Mouse (Mus musculus) neural tube, embryonic 11.5 days (tissue): ENCODE results near the gene Hmga1b. TPM values are rescaled to one million over a fixed set of nuclear protein-coding genes. Genes with fewer than 3 reads are reported as not detected.

Experiments used
- ATAC-seq: fragments of 200-750 bp; cut with Nextera tagmentation; 2 replicates; pipeline ENCODE4 v1.8.0; 2017; ENCODE audit warnings: moderate number of reproducible peaks, mild to moderate bottlenecking, moderate TSS enrichment, moderate library complexity; ENCODE audit not compliant: insufficient read depth, low FRiP score, low TSS enrichment
- DNase-seq: peaks from one replicate; pipeline ENCODE4 v3.0.0-alpha.2; 2015; ENCODE audit warnings: low spot score
- H3K27ac ChIP-seq: fragments of 300-500 bp; sonication (generic); 2 replicates; pipeline ENCODE4 v1.5.1; 2014; ENCODE audit warnings: low read depth, mild to moderate bottlenecking, low read length
- H3K27me3 ChIP-seq: fragments of 300-500 bp; sonication (generic); 2 replicates; pipeline ENCODE4 v1.6.1; 2014; ENCODE audit warnings: mild to moderate bottlenecking, low read length, mixed read lengths; ENCODE audit not compliant: control insufficient read depth, insufficient read depth
- H3K36me3 ChIP-seq: fragments of 300-500 bp; sonication (generic); 2 replicates; pipeline ENCODE4 v1.6.1; 2014; ENCODE audit warnings: mild to moderate bottlenecking, low read length, moderate library complexity, mixed read lengths; ENCODE audit not compliant: control insufficient read depth, insufficient read depth
- H3K4me1 ChIP-seq: fragments of 300-500 bp; sonication (generic); 2 replicates; pipeline ENCODE4 v1.6.1; 2014; ENCODE audit warnings: low read length, mixed read lengths; ENCODE audit not compliant: control insufficient read depth, insufficient read depth
- H3K4me2 ChIP-seq: fragments of 300-500 bp; sonication (generic); 2 replicates; pipeline ENCODE4 v1.6.1; 2014; ENCODE audit warnings: low read depth, mild to moderate bottlenecking, moderate library complexity
- H3K4me3 ChIP-seq: fragments of 300-500 bp; sonication (generic); 2 replicates; pipeline ENCODE4 v1.5.1; 2014; ENCODE audit warnings: low read depth, low read length
- H3K9ac ChIP-seq: fragments of 300-500 bp; sonication (generic); 2 replicates; pipeline ENCODE4 v1.6.1; 2014; ENCODE audit warnings: mild to moderate bottlenecking, low read length
- H3K9me3 ChIP-seq: fragments of 300-500 bp; sonication (generic); 2 replicates; pipeline ENCODE4 v1.6.1; 2016; ENCODE audit warnings: low read length; ENCODE audit not compliant: control insufficient read depth
- WGBS: fragments of 180-500 bp; shearing (Covaris S2); extraction: QIAGEN DNeasy Blood & Tissue Kit; methylation state at CpG from one replicate; pipeline ENCODE4 v1.1.7; 2014; 5-methylcytosine and 5-hydroxymethylcytosine counted together
- polyA plus RNA-seq: library from polyadenylated mRNA; unstranded; fragments of >200 nt; fragmentation: Nextera tagmentation; extraction: Ambion mirVana; gene quantifications from 2 replicates; pipeline ENCODE4 v1.2.1, GENCODE M21; 2014

The Hmga1b gene
- polyA plus RNA-seq, 1 experiment from 2014 or later, result 7.7 TPM

- no peak overlapping the region for H3K4me3 ChIP-seq
- 85% methylated on average over 4 of the region's 4 CpGs for WGBS
- no peak overlapping the region for H3K4me2 ChIP-seq
- peaks cover 7% of the 10 kb centered on the region for H3K4me1 ChIP-seq
- H3K9me3 ChIP-seq, result no peaks in the 10 kb centered on the region
- peaks cover 33% of the 10 kb centered on the region for H3K36me3 ChIP-seq
- H3K9ac ChIP-seq, result no peak overlapping the region
- no peak overlapping the region for H3K27ac ChIP-seq
- DNase-seq, result no peak
- ATAC-seq, result no peak
- H3K27me3 ChIP-seq, result no peaks in the 10 kb centered on the region
Measured at GRCm38 (mm10) chr11:120789355-120789754, 26.8 kb downstream of the Hmga1b start.

GRCm38 (mm10) chr11:120789810-120790209 is 27.2 kb downstream of the Hmga1b start:
- Histone ChIP-seq H3K27me3 (no peaks in the 10 kb centered on the region), H3K36me3 (peaks cover 33% of the 10 kb centered on the region)
- 92% methylated on average over 3 of the region's 3 CpGs for WGBS

GRCm38 (mm10) chr11:120792652-120793051 is 30.1 kb downstream of the Hmga1b start:
- Histone ChIP-seq H3K4me1 (peaks cover 7% of the 10 kb centered on the region), H3K36me3 (peaks cover 32% of the 10 kb centered on the region), H3K27me3 (no peaks in the 10 kb centered on the region), H3K27ac (no peak overlapping the region), H3K4me2 (no peak overlapping the region), H3K4me3 (no peak overlapping the region), H3K9ac (no peak overlapping the region), H3K9me3 (no peaks in the 10 kb centered on the region)
- 98% methylated on average over 9 of the region's 9 CpGs for WGBS
- DNase-seq, result no peak
- no peak for ATAC-seq

More at GRCm38 (mm10) chr11:120789810-120790209, 27.2 kb downstream of the Hmga1b start:
- H3K27ac ChIP-seq, result no peak overlapping the region
- no peak for ATAC-seq
- H3K9ac ChIP-seq, result no peak overlapping the region
- no peak for DNase-seq
- no peaks in the 10 kb centered on the region for H3K9me3 ChIP-seq
- H3K4me1 ChIP-seq, result peaks cover 7% of the 10 kb centered on the region
- H3K4me3 ChIP-seq, result no peak overlapping the region
- no peak overlapping the region for H3K4me2 ChIP-seq

- Histone ChIP-seq H3K4me2 (peak within 1 kb of the TSS; percentile 97), H3K9ac (peak within 1 kb of the TSS; percentile 87), H3K27me3 (no peaks in the 10 kb centered on the region), H3K27ac (peak within 1 kb of the TSS; percentile 73; the same call in 1 of the 2 replicates), H3K36me3 (peaks cover 20% of the 10 kb centered on the region), H3K9me3 (no peaks in the 10 kb centered on the region), H3K4me1 (peaks cover 7% of the 10 kb centered on the region), H3K4me3 (peak within 1 kb of the TSS; percentile 99)
- 3% methylated on average over 59 of the region's 59 CpGs for WGBS
- peak; percentile 86 for ATAC-seq
- DNase-seq, result peak; percentile 98
Measured at GRCm38 (mm10) chr11:120795756-120796613, 33.4 kb downstream of the Hmga1b start, which contains the start of gene Dus1l. Gene Dus1l, minus strand, starts transcription at chr11:120796403.

GRCm38 (mm10) chr11:120796614-120796946 is 34.0 kb downstream of the Hmga1b start:
- H3K9me3 ChIP-seq, result no peaks in the 10 kb centered on the region
- H3K4me2 ChIP-seq, result peak overlapping the region; percentile 32; the same call in 1 of the 2 replicates
- peak overlapping the region; percentile 99; the same call in 1 of the 2 replicates for H3K4me3 ChIP-seq
- DNase-seq, result no peak
- ATAC-seq, result peak; percentile 29
- 30% methylated on average over 8 of the region's 8 CpGs for WGBS
- H3K9ac ChIP-seq, result peak overlapping the region; percentile 41
- H3K27ac ChIP-seq, result peak overlapping the region; percentile 73; the same call in 1 of the 2 replicates
- peaks cover 17% of the 10 kb centered on the region for H3K36me3 ChIP-seq
- H3K27me3 ChIP-seq, result no peaks in the 10 kb centered on the region
- peaks cover 7% of the 10 kb centered on the region for H3K4me1 ChIP-seq

- peaks cover 4% of the 10 kb centered on the region for H3K36me3 ChIP-seq
- H3K4me1 ChIP-seq, result peaks cover 7% of the 10 kb centered on the region
- no peaks in the 10 kb centered on the region for H3K9me3 ChIP-seq
- H3K27me3 ChIP-seq, result no peaks in the 10 kb centered on the region
- DNase-seq (no peak), ATAC-seq (no peak)
- no peak overlapping the region for H3K4me2 ChIP-seq
- no peak overlapping the region for H3K4me3 ChIP-seq
- WGBS, result 91% methylated on average over 3 of the region's 3 CpGs
- no peak overlapping the region for H3K27ac ChIP-seq
- H3K9ac ChIP-seq, result no peak overlapping the region
Measured at GRCm38 (mm10) chr11:120798244-120798643, 35.6 kb downstream of the Hmga1b start.

GRCm38 (mm10) chr11:120799316-120799890 is 36.8 kb downstream of the Hmga1b start:
- no peak for ATAC-seq
- H3K27ac ChIP-seq, result no peak overlapping the region
- DNase-seq, result no peak
- no peak overlapping the region for H3K4me3 ChIP-seq
- H3K9me3 ChIP-seq, result no peaks in the 10 kb centered on the region
- H3K36me3 ChIP-seq, result no peaks in the 10 kb centered on the region
- H3K4me1 ChIP-seq, result peaks cover 7% of the 10 kb centered on the region
- H3K4me2 ChIP-seq, result peak overlapping the region; percentile 3; the same call in 1 of the 2 replicates
- WGBS, result 68% methylated on average over 6 of the region's 6 CpGs
- no peak overlapping the region for H3K9ac ChIP-seq
- no peaks in the 10 kb centered on the region for H3K27me3 ChIP-seq

- peak; percentile 64; the same call in 1 of the 2 replicates for ATAC-seq
- H3K4me1 ChIP-seq, result peaks cover 4% of the 10 kb centered on the region
- peak overlapping the region; percentile 32; the same call in 1 of the 2 replicates for H3K9ac ChIP-seq
- H3K9me3 ChIP-seq, result no peaks in the 10 kb centered on the region
- 0 out of 2 replicates have a peak overlapping the region, but pooled peaks have one; percentile 2 for H3K27ac ChIP-seq
- peak overlapping the region; percentile 3; the same call in 1 of the 2 replicates for H3K4me2 ChIP-seq
- peak; percentile 89 for DNase-seq
- no peaks in the 10 kb centered on the region for H3K27me3 ChIP-seq
- no peaks in the 10 kb centered on the region for H3K36me3 ChIP-seq
- WGBS, result 12% methylated on average over 10 of the region's 10 CpGs
- no peak overlapping the region for H3K4me3 ChIP-seq
Measured at GRCm38 (mm10) chr11:120800061-120800904, 37.7 kb downstream of the Hmga1b start.
